Mouse (Mus musculus) neural tube, embryonic 15.5 days (tissue): ENCODE results near the gene Samd1. TPM values are rescaled to one million over a fixed set of nuclear protein-coding genes. Genes with fewer than 3 reads are reported as not detected.

ENCODE experiments used
- ATAC-seq: fragments of 200-750 bp; cut with Nextera tagmentation; 2 replicates; pipeline ENCODE4 v1.8.0; 2017; ENCODE audit warnings: mild to moderate bottlenecking, moderate TSS enrichment, moderate library complexity; ENCODE audit not compliant: low FRiP score
- H3K27ac ChIP-seq: fragments of 300-500 bp; sonication (generic); replicated peaks from 2 replicates; pipeline ENCODE4 v1.5.1; 2015; ENCODE audit warnings: mild to moderate bottlenecking, inconsistent platforms
- H3K27me3 ChIP-seq: fragments of 300-500 bp; sonication (generic); replicated peaks from 2 replicates; pipeline ENCODE4 v1.6.1; 2015; ENCODE audit warnings: inconsistent platforms
- H3K36me3 ChIP-seq: fragments of 300-500 bp; sonication (generic); 2 replicates; pipeline ENCODE4 v1.6.1; 2015; ENCODE audit warnings: inconsistent platforms
- H3K4me1 ChIP-seq: fragments of 300-500 bp; sonication (generic); 2 replicates; pipeline ENCODE4 v1.6.1; 2015; ENCODE audit warnings: inconsistent platforms
- H3K4me2 ChIP-seq: fragments of 300-500 bp; sonication (generic); 2 replicates; pipeline ENCODE4 v1.6.1; 2015; ENCODE audit warnings: inconsistent platforms, mild to moderate bottlenecking, moderate library complexity
- H3K4me3 ChIP-seq: fragments of 300-500 bp; sonication (generic); replicated peaks from 2 replicates; pipeline ENCODE4 v1.5.1; 2015; ENCODE audit warnings: mild to moderate bottlenecking, inconsistent platforms
- H3K9ac ChIP-seq: fragments of 300-500 bp; sonication (generic); replicated peaks from 2 replicates; pipeline ENCODE4 v1.6.1; 2015; ENCODE audit warnings: mild to moderate bottlenecking, inconsistent platforms
- H3K9me3 ChIP-seq: fragments of 300-500 bp; sonication (generic); replicated peaks from 2 replicates; pipeline ENCODE4 v1.6.1; 2016; ENCODE audit warnings: inconsistent platforms
- WGBS: fragments of 180-500 bp; shearing (Covaris S2); methylation state at CpG from one replicate; pipeline ENCODE4 v1.1.7; 2015; ENCODE audit warnings: mixed read lengths; 5-methylcytosine and 5-hydroxymethylcytosine counted together
- polyA plus RNA-seq: library from polyadenylated mRNA; unstranded; fragments of >200 nt; fragmentation: Nextera tagmentation; extraction: Ambion mirVana; gene quantifications from 2 replicates; pipeline ENCODE4 v1.2.1, GENCODE M21; 2015

Gene Samd1
- polyA plus RNA-seq: 7.9 and 8.4 TPM in 2 replicates

DNA sequence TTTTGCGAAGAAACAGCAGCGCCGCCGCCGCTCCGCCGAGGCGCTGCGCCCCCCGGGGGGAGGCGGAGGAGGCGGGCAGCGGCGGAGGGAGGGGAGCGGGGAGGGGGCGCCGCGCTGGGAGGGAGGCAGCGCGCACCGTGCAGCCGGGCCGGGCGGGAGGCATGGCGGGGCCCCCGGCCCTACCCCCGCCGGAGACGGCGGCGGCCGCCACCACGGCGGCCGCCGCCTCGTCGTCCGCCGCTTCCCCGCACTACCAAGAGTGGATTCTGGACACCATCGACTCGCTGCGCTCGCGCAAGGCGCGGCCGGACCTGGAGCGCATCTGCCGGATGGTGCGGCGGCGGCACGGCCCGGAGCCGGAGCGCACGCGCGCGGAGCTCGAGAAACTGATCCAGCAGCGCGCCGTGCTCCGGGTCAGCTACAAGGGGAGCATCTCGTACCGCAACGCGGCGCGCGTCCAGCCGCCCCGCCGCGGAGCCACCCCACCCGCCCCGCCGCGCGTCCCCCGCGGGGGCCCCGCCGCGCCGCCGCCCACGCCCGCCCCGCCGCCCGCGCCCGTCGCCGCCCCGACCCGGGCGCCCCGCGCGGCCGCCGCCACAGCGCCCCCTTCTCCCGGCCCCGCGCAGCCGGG, at the start of gene Samd1:
Gene Samd1 (plus strand): TSS at position 162 of the 631 bp plus-strand sequence.
- no peak for ATAC-seq
- no peaks in the 10 kb centered on the region for H3K9me3 ChIP-seq
- H3K4me1 ChIP-seq: peaks cover 26% of the 10 kb centered on the region
- WGBS: under 1% methylated on average over 28 of the region's 112 CpGs
- peaks cover 17% of the 10 kb centered on the region for H3K36me3 ChIP-seq
- H3K4me2 ChIP-seq: peak within 1 kb of the TSS; percentile 91
- peak within 1 kb of the TSS; percentile 96 for H3K27ac ChIP-seq
- peaks cover 16% of the 10 kb centered on the region for H3K27me3 ChIP-seq
- peak within 1 kb of the TSS; percentile 82 for H3K4me3 ChIP-seq
- H3K9ac ChIP-seq: peak within 1 kb of the TSS; percentile 76

DNA sequence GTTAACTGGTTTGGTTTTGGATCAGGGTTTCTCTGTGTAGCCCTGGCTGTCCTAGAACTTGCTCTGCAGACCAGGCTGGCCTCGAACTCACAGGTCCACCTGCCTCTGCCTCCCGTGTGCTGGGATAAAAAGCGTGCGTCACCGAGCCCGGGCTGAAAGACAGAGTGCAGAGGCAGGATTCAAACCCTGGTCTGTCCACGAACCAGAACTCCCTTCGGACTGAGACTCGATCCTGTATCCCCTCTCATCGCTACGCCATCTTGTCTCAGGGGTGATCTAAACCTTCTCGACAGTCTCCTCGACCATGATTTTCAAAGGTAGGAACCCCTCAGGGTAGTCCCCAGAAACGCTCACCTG, 42.7 kb upstream of the Samd1 start:
- WGBS: 2% methylated on average over 14 of the region's 14 CpGs
- Histone ChIP-seq H3K9ac (peak overlapping the region; percentile 58), H3K9me3 (no peaks in the 10 kb centered on the region), H3K4me2 (peak overlapping the region; percentile 99), H3K4me1 (peaks cover 15% of the 10 kb centered on the region), H3K27me3 (no peaks in the 10 kb centered on the region), H3K36me3 (no peaks in the 10 kb centered on the region), H3K4me3 (peak overlapping the region; percentile 57), H3K27ac (peak overlapping the region; percentile 76)
- ATAC-seq: no peak; the same call in 1 of the 2 replicates

DNA sequence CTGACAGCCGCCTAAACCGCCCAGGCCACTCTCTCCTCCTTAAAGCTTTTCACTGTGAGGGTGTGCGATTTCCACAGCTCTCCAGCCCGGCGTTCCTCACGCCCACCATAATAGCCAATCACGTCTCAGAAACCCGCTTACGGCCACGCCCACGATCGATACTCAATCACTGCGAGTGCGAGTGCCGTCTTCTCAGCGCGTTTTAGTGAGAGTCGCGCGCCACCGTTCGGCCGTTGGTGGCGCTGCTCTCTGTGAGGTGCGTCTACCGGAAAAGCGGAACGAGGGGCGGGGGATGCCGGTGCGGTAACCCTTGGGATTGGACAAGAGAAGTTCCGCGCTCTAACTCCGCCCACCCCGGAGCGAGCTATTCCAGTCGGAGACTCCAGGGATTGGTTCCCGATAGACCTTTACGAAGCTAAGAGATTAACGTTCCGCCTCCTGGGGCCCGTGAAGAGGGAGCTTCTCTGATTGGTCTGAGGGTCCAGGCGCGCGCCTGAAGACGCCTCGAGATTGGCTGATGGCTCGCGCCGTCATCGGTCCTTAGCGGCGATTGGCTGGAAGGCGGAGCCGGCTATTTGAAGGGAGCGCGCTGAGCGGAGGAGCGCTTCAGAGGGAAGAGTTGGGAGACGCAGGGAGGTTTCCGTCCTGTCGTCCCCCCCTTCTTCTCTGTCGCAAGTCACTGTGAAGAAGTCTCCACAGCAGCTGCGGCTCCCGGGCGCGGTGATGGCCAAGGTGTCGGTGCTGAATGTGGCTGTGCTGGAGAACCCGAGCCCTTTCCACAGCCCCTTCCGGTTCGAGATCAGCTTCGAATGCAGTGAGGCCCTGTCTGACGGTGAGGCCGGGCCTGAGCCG, 42.1 kb upstream of the Samd1 start, which contains the start of the genes Gm10644 and Asf1b:
Gene Gm10644 (minus strand): TSS at position 100 of the 852 bp plus-strand sequence.
Gene Asf1b (plus strand): TSS at position 402 of the 852 bp plus-strand sequence.
- H3K4me2 ChIP-seq: peak within 1 kb of the TSS; percentile 99
- peak within 1 kb of the TSS; percentile 58 for H3K9ac ChIP-seq
- H3K9me3 ChIP-seq: no peaks in the 10 kb centered on the region
- H3K36me3 ChIP-seq: no peaks in the 10 kb centered on the region
- ATAC-seq: peak; percentile 98
- H3K27me3 ChIP-seq: no peaks in the 10 kb centered on the region
- under 1% methylated on average over 75 of the region's 75 CpGs for WGBS
- H3K27ac ChIP-seq: peak within 1 kb of the TSS; percentile 76
- H3K4me1 ChIP-seq: peaks cover 15% of the 10 kb centered on the region
- H3K4me3 ChIP-seq: peak within 1 kb of the TSS; percentile 57

DNA sequence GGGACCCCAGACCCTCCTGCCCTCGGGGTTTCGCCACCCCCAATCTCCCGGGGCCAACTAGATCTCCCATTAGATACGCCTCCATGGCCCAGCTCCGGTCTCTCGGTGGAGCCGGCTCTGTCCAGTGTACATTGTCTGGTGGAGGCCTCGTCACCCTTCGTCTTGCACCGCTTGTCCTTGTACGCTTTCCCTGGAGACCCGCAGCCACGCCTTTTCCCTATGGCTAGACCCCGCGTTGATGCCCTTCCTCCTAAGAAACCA, 41.6 kb upstream of the Samd1 start:
- Histone ChIP-seq H3K4me3 (peak overlapping the region; percentile 57), H3K27ac (no peak overlapping the region), H3K4me2 (peak overlapping the region; percentile 99), H3K9me3 (no peaks in the 10 kb centered on the region), H3K27me3 (no peaks in the 10 kb centered on the region), H3K9ac (peak overlapping the region; percentile 34), H3K4me1 (peaks cover 15% of the 10 kb centered on the region), H3K36me3 (no peaks in the 10 kb centered on the region)
- WGBS: 0% methylated on average over 15 of the region's 15 CpGs
- ATAC-seq: no peak

DNA sequence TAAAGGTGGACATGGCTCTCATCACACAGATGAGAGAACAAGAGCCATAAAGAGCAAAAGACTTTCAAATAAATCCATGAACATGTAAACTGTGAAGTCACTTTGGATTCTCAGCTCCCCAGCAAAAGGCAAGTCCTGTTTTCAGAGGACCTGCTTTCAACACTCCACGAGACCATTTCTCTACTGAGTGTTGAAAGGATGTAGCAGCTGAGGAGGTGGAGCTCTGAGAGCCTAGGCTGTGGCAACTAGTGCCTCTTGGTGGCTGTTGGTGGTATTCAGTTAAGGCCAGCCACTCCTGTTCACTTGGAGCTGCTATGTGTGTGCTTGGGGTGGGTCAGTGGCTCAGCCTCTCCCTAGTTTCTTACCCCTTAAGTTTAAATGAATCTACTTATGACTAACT, 40.7 kb upstream of the Samd1 start:
- Histone ChIP-seq H3K9me3 (no peaks in the 10 kb centered on the region), H3K27ac (no peak overlapping the region), H3K4me3 (no peak overlapping the region), H3K36me3 (no peaks in the 10 kb centered on the region), H3K4me1 (peaks cover 15% of the 10 kb centered on the region), H3K4me2 (peak overlapping the region; percentile 99), H3K9ac (no peak overlapping the region), H3K27me3 (no peaks in the 10 kb centered on the region)
- ATAC-seq: no peak
- 18% methylated on average over 1 of the region's 1 CpGs for WGBS

DNA sequence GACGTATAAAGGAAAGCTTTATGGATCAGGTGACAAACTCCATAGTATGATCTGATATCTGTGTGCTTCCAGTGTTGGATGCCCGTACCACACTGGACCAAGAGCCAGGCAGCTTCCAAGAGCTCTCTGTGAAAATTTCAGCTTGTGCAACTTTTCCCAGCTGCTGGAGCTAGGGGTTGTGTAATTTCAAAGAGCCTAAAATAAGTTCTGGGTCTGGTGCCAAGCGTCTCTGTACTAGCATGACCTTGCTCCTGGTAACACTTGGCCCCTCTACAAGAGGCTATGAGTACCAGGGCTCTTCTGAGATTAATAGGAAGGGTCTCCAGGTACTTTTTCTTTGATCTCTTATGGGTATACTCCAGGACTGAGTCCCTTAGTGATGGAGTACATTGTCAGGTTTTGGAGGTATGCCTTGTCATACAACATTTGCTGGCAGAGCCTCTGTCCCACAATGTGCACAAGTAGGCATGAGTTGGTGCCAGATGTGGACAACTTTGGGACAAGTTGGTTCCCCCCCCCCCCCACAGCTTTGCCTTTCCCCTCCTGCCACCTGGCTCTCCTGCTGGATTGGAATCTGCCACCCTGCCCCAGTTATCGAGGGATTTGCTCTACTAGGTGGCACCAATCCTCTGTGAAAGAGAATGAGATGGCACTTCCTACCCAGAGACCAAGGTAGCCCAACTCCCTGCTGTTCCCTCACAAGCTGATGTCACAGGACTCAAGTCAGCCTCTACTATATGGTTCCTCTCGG, 33.3 kb upstream of the Samd1 start:
- H3K9ac ChIP-seq: no peak overlapping the region
- H3K9me3 ChIP-seq: no peaks in the 10 kb centered on the region
- no peak overlapping the region for H3K27ac ChIP-seq
- no peaks in the 10 kb centered on the region for H3K4me1 ChIP-seq
- 92% methylated on average over 5 of the region's 5 CpGs for WGBS
- H3K36me3 ChIP-seq: no peaks in the 10 kb centered on the region
- no peaks in the 10 kb centered on the region for H3K27me3 ChIP-seq
- ATAC-seq: no peak
- no peak overlapping the region for H3K4me2 ChIP-seq
- no peak overlapping the region for H3K4me3 ChIP-seq

DNA sequence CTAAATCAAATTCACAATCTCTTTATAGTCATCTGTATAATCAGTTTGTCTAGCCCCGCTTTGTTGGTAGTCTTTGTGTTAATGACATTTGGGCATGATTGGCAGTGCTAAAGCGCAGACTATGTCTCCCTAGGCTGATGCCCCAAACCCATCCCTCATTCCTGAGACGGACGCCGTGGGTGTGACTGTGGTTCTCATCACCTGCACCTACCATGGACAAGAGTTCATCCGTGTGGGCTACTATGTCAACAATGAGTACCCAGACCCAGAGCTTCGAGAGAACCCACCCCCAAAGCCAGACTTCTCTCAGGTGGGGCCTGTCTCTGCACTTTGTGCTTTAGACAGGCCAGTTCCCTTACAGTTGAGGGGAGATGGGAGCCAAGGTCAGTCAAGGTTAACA, 29.8 kb upstream of the Samd1 start:
- Histone ChIP-seq H3K9ac (no peak overlapping the region), H3K4me1 (peaks cover 8% of the 10 kb centered on the region), H3K27ac (no peak overlapping the region), H3K36me3 (no peaks in the 10 kb centered on the region), H3K4me2 (no peak overlapping the region), H3K27me3 (no peaks in the 10 kb centered on the region), H3K4me3 (no peak overlapping the region), H3K9me3 (no peaks in the 10 kb centered on the region)
- no peak for ATAC-seq
- WGBS: 95% methylated on average over 7 of the region's 7 CpGs

DNA sequence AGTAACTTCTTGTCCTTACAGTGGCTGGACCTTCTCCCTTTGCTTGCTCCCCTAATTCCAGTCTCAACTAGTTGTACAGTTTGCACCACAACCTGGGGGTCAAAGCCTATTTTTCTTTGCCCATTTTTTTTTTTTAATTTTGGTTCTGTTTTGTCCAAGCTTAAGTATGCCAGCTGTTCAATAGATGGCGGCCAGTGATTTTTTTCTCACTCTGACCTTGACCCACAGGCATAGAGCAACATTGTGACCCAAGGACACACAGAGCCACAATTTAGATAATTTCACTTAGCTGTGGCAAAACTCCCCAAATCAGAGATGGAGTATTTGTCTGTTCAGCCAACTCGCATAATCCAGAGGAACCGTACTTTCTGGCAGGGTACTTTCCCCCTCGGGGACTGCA, 26.4 kb upstream of the Samd1 start:
- no peak overlapping the region for H3K9ac ChIP-seq

DNA sequence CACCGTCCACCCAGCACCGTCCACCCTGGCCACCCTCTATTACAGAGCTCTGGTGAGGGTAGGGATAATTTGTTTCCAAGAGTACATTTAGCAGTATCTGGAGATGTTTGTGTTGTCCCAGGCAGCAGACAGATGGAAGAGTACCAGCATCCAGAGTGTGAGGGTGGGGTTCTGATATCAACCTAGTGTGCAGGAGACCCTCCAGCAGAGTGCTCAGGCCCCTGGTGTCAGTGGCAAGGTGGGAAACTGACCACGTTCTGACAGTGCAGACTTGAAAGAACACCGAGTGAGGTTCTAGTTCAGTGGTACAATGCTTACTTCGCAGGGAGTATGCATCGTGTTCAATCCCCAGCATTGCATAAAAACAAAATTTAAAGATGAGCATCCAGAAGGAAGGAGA, 25.8 kb upstream of the Samd1 start:
- Histone ChIP-seq H3K36me3 (no peaks in the 10 kb centered on the region), H3K4me1 (peaks cover 28% of the 10 kb centered on the region), H3K9me3 (no peaks in the 10 kb centered on the region), H3K4me3 (peak overlapping the region; percentile 93), H3K4me2 (peak overlapping the region; percentile 73), H3K27me3 (no peaks in the 10 kb centered on the region), H3K27ac (no peak overlapping the region; the same call in 1 of the 2 replicates), H3K9ac (peak overlapping the region; percentile 84)
- WGBS: 71% methylated on average over 6 of the region's 6 CpGs
- no peak for ATAC-seq

More for the DNA sequence above, 26.4 kb upstream of the Samd1 start:
- H3K9me3 ChIP-seq: no peaks in the 10 kb centered on the region
- H3K36me3 ChIP-seq: no peaks in the 10 kb centered on the region
- H3K4me2 ChIP-seq: no peak overlapping the region
- WGBS: 93% methylated on average over 4 of the region's 4 CpGs
- no peak overlapping the region for H3K4me3 ChIP-seq
- H3K27me3 ChIP-seq: no peaks in the 10 kb centered on the region
- H3K4me1 ChIP-seq: peaks cover 25% of the 10 kb centered on the region
- ATAC-seq: no peak
- no peak overlapping the region for H3K27ac ChIP-seq

DNA sequence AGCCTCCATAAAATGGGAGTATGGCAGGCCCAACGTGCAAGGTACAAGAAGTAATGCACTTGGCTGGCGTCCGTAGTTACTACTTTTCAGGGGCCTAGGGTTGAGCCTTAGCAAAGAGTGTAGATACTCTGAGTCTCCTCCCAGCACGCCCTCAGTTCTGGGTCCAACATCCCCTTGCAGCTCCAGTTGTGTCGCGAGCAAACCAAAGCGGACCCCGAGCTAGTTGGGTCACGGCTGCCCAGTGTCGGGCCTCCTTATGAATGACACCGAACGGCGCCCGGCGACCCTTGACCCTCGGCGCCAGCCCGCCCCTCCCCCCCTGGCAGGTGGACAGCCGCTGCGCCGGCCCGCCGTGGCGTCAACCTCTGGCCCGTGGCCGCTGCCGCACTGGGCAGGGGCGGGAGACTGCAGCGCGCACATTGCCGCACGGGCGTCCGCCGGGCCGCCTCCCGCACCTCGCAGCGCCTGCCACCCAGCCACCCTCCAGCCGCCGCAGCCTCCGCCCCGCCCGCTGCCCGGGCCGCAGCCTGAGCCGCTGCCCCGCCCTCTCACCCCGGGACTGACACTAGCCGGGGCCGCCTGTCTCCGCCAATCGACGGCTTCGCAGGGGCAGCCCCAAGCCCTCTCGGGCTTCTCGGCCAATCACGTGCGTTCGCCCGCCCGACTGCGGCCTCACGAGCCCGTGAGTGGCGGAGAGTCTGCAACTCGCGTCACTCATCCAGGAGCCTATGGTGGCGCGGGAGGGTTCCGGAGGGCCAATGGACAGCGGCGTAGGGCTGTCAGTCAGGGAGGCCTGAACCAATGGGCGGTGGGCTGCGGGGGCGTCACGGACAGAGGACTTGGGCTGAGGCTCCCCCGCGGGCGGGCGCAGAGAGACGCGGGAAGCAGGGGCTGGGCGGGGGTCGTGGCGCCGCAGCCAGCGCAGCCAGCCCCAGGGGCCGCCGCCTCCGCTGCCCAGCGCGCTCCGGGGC, 25.0 kb upstream of the Samd1 start, which contains the start of gene Prkaca:
Gene Prkaca (plus strand): TSS at position 844 of the 971 bp plus-strand sequence.
- Histone ChIP-seq H3K4me1 (peaks cover 36% of the 10 kb centered on the region), H3K27ac (peak within 1 kb of the TSS; percentile 89), H3K9ac (peak within 1 kb of the TSS; percentile 98), H3K9me3 (no peaks in the 10 kb centered on the region), H3K4me2 (peak within 1 kb of the TSS; percentile 93), H3K27me3 (no peaks in the 10 kb centered on the region), H3K36me3 (no peaks in the 10 kb centered on the region), H3K4me3 (peak within 1 kb of the TSS; percentile 93)
- WGBS: under 1% methylated on average over 69 of the region's 94 CpGs
- ATAC-seq: peak; percentile 99
